Mouse (Mus musculus): ENCODE results near the gene Pcif1.
"Not testable (repeated sequence)": the region's sequence is repeated elsewhere in the genome, so short reads cannot be mapped to it uniquely, and the experiment has no call there.

Gene Pcif1

DNA sequence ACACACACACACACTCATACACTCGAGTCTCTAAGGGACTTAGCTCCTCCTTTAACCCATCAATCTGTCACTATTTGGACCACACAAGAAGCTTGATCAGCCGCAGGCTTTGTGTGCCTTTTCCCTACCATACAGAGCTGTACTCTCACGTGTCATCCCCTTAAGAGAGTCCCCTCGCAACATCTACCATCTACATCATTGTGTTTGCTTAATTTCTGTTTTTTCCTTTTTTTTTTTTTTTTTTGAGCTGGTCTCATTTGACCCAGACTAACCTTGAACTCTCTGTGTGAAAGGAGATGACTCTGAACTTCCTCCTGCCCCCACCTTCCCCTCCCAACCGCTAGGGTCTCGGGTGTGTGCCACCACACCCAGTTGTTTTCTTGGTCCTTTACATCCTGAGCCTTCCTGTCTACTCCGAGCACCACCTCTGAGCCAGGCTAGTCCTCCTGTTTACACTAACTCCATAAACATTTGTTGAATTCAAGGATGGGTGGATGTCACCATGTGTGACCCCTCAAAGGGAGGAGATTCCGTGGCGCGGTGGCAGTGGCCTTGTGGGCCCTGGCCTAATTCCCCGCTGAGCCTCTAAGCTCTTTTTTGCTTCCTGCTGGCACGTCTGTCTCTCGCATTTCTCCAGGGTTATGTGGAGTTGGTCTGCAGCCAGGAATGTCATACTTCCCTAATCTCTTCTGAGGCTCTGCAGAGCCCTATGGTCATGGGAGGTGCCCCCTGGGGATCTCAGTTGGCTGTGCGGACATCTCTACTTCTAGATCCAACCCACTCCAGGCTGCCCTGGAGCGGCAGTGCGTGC lies 12.2 kb upstream of the Pcif1 start:
- peak; percentile 78 for DNase-seq (ENCODE audit: low spot score)

DNA sequence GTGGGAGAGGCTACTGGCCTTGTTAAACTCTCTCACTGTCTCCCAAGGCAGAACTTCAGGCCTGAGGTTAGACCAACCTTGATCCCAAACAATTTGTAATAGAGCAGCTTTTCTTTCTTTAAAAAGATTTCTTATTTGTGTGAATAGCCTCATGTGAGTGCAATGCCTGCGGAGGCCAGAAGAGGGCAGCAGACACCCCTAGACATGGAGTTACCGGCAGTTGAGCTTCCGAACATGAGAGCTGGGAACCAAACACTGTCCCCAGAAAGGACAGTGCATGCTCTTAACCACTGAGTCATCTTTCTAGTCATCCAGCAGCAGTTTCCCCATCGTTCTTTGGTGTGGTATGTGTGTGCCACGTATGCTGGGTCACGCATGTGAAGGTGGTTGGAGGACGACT lies 11.5 kb upstream of the Pcif1 start:
- peak; percentile 65 for DNase-seq (ENCODE audit: low spot score)

DNA sequence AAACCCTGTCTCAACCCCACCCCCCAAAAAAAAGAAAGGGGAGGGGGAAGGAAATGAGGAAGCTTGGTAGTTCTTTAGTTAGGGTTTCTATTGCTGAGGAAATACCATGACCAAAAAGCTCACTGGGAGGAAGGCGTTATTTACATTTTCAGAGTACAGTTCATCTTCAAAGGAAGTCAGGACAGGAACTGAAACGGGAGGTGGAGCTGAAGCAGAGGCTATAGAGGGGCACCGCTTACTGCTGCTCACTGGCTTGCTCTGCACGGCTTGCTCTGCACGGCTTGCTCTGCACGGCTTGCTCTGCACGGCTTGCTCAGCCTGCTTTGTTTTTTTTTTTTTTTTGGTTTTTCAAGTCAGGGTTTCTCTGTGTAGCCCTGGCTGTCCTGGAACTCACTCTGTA lies 10.6 kb upstream of the Pcif1 start:
- DNase-seq (ENCODE audit: low spot score), result no peak

DNA sequence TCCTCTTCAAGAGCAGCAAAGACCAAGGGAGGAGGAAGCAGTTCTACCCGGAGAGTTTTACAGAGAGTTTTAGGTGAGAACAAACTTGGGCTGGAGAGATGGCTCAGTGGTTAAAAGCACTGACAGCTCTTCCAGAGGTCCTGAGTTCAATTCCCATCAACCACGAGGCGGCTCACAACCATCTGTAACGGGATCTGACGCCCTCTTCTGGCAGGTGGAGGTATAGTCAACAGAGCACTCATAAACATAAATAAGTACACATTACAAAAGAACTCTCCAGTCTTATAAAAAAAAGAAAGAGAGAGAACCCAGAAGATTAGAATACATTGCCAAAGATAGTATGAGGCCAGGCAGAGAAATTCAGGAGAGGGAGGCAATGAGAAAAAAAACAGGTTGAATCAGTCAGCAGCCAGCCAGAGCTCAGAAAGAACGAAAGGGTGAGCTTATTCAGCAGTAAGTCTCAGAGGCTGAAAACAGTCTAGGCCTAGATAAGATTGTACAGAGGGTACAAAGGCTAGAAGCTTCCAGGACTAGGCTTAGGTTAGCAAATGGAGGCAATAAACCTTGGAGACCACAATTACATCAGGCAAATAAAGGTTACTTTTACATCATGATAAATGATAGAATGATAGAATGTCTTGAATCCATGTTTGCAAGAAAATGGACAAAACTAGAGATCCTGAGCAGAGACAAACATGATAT lies 7.4 kb upstream of the Pcif1 start:
- no peak for DNase-seq (ENCODE audit: low spot score)

DNA sequence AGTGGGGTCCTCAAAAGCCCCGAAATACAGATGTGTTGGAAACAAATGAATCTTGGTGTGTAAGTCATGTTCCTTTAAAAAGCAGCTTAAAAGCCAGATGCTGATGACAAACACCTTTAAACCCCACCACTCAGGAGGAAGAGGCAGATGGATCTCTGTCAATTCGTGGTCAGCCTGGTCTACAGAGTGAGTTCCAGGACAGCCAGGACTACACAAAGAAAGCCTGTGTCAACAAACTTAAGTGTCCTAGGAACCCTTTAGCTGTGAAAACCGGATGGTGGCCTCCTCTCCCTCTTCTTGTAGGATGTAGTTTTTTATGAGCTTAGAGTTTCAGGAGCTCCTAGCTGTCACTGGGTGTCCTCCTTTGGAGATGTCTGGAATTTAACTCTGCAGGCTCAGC lies 5.5 kb upstream of the Pcif1 start:
- no peak for DNase-seq (ENCODE audit: low spot score)

DNA sequence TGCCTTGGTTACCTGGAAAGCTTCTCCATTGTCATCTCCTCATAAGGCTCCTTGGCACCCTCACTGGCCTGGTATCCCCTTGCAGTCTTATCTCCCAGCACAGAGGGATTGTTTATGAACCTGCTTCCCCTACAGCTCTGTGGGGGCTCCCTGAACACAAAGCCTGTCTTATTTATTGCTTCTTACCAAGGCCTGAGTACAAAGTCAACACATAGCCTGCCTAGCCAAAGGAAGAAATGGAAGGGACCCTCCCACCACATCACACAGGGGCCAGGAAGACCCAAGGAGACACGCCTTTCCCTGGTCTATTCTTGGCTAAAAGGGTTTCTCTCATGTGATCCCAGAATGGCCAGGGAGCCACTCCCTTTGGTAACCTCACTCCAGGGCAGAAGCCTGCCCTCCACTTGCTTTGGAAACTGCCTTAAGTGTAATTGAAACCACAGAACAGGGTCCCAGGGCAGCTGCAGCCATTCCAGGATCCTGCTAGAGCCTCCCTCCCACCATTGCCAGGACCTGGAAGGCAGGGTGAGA lies 4.8 kb upstream of the Pcif1 start:
- no peak for DNase-seq (ENCODE audit: low spot score)

DNA sequence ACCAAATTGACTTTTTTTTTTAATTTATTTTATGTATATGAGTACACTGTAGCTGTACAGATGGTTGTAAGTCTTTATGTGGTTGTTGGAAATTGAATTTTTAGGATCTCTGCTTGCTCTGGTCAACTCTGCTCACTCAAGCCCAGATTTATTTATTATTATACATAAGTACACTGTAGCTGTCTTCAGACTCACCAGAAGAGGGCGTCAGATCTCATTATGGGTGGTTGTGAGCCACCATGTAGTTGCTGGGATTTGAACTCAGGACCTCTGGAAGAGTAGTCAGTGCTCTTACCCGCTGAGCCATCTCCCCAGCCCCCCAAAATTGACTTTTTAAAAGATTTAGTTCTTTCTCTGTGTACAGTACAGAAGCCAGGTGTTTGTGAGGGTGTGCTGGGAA lies 3.5 kb upstream of the Pcif1 start:
- DNase-seq (ENCODE audit: low spot score), result not testable (repeated sequence)

DNA sequence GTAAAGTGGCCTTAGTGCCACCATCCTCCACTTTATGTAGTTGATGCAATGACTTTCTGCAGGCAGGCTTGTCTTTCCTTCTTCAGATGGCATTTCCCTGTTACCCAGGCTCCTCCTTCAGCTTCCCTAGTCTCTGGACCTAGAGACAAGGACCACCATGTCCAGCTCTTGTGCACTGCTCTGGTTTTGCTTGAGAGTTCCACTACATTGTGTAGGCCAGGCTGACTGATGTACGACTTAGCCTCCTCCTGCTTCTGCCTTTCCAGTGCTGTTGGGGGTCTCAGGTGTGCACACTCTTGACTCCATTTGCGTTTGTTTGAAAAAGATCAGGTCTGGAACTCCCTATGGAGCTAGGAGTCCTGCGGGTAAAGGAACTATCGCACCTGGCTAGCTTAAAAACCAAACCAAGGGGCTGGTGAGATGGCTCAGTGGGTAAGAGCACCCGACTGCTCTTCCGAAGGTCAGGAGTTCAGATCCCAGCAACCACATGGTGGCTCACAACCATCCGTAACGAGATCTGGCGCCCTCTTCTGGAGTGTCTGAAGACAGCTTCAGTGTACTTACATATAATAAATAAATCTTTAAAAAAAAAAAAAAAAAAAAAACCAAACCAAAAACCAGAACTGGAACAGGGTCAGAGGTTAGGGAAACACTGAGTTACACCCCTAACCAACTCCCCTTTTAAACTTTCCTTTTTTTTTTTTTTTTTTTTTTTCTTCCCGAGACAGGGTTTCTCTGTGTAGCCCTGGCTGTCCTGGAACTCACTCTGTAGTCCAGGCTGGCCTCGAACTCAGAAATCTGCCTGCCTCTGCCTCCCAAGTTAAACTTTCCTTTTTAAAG lies 1.5 kb upstream of the Pcif1 start:
- DNase-seq (ENCODE audit: low spot score), result not testable (repeated sequence)

DNA sequence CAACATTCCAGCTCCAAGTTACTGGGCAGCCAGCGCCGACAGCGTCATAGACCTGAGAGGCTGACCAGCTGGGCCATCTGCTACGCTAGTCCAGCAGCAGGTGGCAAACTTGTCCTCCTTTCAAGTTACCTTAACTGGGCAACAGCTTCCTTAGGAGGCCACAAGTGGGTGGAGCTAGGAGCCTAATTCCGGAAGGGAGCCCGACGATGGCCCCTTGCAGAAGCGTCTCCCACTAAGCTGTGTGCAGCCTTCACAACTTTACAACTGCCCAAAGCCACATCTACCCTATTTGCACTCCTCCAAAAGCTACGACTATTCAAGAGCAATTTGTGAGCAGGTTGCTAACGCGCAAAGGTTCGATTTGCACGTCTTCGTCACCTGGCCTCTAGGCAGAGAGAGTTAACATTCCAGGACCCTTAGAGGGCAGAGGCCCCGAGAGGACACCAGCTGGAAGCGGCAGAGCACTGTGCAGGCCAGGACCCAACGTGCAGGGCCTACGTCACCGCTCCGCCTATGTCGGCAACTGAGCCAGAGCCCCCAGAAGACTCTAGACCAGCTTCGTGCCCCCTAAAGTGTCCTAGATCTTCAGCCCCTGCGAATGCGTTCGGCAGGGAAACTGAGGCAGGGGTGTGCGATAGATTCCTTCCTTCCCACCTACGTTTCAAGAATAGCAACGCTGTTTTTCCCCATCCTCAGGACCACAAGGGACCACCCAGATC lies 436 bp upstream of the Pcif1 start:
- peak; percentile 69 for DNase-seq (ENCODE audit: low spot score)

DNA sequence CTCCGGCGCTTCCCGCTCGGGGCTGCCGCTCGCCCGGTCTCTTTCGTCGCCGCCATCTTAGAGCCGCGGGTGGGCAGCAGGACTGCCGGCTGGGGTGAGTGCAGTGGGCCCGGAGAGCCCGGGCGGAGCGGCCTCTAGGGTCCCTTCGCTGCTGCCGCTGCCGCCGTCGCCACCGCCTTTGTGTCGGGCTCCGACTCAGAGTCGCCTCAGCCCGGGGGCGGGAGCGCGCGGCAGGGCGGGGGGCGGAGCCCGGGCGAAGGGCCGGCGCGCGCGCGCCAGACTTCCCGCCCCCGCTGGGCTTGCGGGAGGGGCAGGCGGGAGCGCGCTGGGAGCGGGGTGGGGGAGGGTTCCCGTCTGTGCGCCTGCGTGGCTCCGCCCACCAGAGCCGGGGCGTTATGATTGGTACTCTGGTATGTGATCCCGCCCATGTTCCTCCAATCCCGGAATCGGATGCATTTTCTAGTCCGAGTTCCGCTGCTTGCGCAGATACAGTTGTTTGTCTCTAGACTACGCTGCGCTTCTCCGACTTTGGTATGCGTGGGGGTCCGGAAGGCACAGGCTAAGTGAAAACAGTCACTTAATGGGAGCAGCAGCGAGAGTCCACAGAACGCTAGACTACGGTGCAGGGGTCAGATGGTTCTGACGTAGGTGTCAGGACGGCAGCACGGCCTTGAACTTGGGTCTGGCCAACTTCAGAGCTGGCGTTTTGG lies 619 bp downstream of the Pcif1 start:
- peak; percentile 97 for DNase-seq (ENCODE audit: low spot score)

DNA sequence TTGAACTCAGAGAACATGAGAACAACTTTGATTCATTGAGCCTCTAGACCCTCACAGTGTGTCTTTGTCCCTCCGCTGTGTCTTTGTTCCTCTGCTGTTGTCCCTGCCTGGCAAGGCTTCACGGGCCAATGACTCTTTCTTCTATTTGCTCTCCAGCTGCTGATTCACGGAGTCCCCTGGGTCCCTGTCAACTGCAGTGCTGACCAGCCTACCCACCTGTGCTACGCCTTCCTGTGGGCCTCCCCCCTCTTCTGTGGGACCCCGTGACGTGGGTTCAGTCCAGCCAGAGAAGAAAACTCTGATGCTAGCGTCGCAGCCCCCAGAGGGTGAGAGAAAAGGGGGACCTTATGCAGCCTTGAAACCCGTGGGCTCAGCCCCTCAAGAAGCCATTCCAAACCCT lies 3.5 kb downstream of the Pcif1 start:
- no peak for DNase-seq (ENCODE audit: low spot score)

DNA sequence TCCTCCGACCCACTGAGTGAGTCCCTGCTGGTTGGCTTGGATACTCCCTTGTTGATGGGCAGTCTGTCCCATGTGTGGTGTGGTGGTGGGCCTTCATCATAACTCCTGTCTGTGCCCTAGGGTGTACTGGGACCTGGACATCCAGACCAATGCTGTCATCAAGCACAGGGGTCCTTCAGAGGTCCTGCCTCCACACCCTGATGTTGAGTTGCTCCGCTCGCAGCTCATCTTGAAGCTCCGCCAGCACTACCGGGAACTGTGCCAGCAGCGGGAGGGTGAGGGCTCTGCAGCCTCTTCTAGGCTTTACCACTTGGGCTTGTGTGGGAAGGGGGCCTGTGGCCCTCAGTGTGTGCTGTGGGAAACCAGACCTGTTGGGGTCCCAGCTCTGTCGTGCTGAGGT lies 6.7 kb downstream of the Pcif1 start:
- DNase-seq (ENCODE audit: low spot score), result peak; percentile 89

DNA sequence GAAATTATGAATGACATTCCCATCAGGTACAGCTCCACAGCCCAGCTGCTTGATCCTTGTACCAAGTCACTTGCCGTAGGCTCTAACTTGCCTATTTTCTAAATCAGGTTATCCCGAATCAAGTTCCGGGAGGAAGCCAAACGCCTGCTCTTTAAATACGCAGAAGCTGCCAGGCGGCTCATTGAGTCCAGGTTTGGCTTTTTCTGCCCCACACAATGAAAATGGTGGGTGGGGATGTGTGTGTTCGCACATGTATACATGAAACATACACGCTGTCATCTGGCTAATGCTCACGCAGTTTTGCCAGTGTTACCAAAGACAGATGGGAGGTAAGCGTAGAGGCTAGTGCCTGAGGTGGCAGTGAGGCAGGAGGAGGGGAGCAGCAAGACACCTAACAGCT lies 7.5 kb downstream of the Pcif1 start:
- DNase-seq (ENCODE audit: low spot score), result no peak

DNA sequence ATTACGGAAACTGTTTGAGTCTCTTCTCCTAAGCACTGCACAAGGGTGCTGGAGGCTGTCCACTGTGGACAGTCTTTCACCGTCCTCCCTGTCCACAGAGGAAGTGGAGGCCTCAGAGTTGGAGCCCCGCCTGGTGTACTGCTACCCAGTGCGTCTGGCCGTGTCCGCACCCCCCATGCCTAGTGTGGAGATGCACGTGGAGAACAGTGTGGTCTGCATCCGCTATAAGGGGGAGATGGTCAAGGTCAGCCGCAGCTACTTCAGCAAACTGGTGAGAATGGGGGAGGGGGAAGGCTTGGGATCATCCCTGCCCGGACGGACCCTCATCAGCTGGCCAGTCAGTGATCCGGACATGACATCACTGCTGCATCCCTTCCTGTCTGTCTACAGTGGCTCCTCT lies 9.9 kb downstream of the Pcif1 start:
- DNase-seq (ENCODE audit: low spot score), result no peak

DNA sequence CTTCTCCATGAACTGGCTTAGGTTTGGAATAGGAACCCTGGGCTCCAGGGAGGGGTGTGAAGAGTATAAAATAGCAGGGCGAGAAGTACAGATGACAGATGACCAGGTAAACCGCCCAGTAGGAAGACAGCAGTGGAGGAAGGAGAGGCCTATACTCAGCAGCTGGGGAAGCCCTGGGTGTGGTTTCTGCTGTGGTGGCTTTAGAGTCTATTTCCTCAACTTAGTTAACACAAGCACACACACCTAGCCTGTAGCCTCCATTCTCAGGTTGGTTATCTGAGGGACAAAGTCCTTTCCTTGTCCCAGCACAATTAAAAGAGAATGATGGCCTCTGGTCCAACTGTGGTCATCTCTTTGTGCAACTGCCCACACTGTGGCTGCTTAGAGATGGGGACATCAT lies 10.9 kb downstream of the Pcif1 start:
- DNase-seq (ENCODE audit: low spot score), result no peak

DNA sequence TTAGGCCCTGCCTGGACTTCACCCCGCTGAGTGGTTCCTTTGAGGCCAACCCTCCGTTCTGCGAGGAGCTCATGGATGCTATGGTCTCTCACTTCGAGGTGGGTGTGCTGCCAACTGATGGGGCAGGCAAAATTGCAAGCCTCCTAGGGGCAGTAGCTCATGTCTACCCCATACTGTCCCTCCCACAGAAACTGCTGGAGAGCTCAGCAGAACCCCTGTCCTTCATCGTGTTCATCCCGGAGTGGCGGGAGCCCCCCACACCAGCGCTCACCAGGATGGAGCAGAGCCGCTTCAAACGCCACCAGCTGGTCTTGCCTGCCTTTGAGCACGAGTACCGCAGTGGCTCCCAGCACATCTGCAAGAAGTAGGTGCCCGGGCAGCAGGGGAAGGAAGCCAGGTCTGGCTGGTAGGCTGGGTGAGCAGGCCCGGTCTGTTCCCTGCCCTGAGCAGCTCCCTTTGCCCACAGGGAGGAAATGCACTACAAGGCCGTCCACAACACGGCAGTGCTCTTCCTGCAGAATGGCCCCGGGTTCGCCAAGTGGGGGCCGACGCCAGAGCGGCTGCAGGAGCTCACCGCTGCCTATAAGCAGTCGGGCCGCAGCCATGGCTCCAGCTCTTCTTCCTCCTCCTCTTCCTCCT lies 11.4 kb downstream of the Pcif1 start:
- no peak for DNase-seq (ENCODE audit: low spot score)

DNA sequence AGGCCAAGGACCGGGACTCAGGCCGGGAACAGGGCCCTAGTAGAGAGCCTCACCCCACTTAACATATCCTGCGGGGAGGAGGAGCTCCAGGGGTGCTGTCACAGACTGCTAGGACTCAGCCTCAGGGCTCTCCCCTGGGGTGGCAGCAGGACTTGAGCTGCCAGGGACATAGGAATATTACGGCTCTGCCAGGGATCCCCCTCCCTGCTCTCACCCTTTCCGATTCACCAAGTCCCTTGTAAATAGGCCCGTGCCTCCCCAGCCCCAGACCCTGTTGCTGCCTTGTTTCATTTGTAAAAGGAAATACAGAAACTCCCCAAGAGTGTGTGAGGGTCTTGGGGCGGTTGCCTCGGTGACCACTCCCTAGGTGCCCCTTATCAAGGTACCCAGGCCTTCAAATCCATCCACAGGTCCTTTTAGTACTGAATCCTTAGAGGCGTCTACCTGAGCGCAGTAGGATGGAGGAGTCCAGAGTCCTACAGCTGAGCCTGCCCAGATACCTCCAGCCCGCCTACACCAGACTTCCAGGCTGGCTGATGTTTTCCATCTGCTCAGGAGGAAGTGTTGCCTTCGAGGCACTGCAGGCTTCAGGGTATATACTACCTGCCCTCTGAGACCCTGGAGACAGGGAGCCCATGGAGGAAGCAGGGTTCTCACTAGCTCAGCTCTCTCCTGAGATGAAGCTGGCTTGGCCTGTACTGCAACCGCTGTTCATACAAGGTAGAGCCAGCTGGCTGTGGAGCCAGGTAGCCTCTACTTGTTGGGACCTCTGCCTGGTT lies 12.1 kb downstream of the Pcif1 start:
- DNase-seq (ENCODE audit: low spot score), result no peak

DNA sequence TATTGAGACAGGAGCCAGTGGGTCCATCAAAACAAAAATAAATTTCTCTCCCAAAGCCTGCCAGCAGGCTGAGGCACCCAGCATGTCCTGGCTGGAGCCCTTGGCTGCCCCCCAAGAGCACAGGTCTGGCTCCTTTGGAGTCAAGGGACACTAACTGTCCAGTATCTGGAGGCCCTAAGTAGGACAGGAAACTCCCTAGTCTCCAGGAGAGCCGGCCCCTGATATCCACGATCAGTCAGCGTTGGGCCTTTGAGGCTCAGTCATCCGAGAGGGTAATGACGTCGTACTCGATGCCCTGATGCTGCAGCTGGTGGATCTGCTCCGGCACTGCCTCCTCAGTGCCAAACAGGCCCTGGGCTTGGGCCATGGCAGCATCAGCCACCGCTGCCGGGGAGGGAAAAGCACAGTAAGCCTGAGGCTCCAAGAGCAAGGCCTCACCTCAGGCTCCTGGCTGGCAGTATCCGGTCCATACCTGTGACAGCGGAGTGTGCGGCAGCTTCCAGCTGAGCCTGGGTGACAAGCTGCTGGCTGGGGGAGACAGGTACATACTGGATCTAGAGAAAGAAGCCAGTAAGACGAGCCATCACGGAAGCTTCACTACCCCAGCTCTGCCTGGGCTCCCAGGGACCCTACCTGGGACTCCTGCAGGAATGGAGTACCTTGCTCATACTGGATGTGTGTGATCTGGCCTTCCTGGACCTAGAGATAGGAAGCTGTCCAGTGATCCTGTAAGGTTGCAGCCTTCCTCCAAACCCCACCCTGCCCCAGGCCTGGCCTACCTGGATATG lies 13.0 kb downstream of the Pcif1 start:
- no peak for DNase-seq (ENCODE audit: low spot score)

DNA sequence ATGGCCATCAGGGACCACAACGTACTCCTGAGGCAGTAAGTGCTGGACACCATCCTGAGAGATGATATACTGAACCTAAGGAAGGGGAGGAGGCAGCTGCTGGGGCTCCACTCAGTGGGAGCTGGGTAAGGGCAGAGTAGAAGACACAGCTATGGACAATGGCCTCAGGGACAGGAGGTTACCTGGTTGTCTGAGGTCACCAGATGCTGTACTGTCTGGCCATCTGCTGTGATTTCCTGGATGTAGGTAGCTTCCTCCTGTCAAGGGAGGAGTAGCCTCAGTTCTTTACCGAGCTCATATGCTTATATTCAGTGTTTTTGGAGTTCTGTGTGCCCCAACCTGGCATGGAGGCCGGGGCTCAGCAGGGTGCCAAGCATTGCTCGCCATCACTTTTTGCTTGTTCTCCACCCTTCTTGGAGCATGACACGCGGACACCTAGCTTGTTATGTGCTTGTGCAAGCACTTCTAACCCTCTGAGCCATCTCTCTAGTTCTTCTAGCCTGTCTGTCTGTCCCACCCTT lies 13.7 kb downstream of the Pcif1 start:
- DNase-seq (ENCODE audit: low spot score), result no peak

Data from testis, postnatal 10 days (tissue).